Mouse (Mus musculus): ENCODE results near the gene Atp7a. TPM values are rescaled to one million over a fixed set of nuclear protein-coding genes. Genes with fewer than 3 reads are reported as not detected.

Atp7a gene
- polyA plus RNA-seq, 1 experiment: 5.2 TPM

- DNase-seq: no peak
- Histone ChIP-seq H3K36me3 (ENCODE audit: control insufficient read depth, insufficient read depth, low read length) (no peaks in the 10 kb centered on the region), H3K4me3 (ENCODE audit: control insufficient read depth, insufficient read depth, low read length) (no peak overlapping the region), H3K27ac (ENCODE audit: control insufficient read depth, insufficient read depth, low read length) (no peak overlapping the region), H3K27me3 (ENCODE audit: control insufficient read depth, insufficient read depth, low read length) (no peaks in the 10 kb centered on the region), H3K4me1 (replicated peaks; ENCODE audit: control insufficient read depth, insufficient read depth, low read length) (no peaks in the 10 kb centered on the region)
- TF ChIP-seq POLR2A (IDR thresholded peaks at IDR 0.05; ENCODE audit: control insufficient read depth, extremely low read depth, insufficient read depth, low read length, poor library complexity) (no peak), CTCF (IDR thresholded peaks at IDR 0.05; ENCODE audit: borderline replicate concordance, control insufficient read depth, extremely low read depth, insufficient read depth, low read length, poor library complexity) (no peak)
- 46% methylated on average over 5 of the region's 5 CpGs for WGBS
These were observed 136.9 kb downstream of the Atp7a start for GRCm38 (mm10) chrX:106163995-106164394.

GRCm38 (mm10) chrX:106164555-106164954, 137.5 kb downstream of the Atp7a start:
- Histone ChIP-seq H3K4me3 (ENCODE audit: control insufficient read depth, insufficient read depth, low read length) (no peak overlapping the region), H3K27me3 (ENCODE audit: control insufficient read depth, insufficient read depth, low read length) (no peaks in the 10 kb centered on the region), H3K4me1 (replicated peaks; ENCODE audit: control insufficient read depth, insufficient read depth, low read length) (no peaks in the 10 kb centered on the region), H3K36me3 (ENCODE audit: control insufficient read depth, insufficient read depth, low read length) (no peaks in the 10 kb centered on the region), H3K27ac (ENCODE audit: control insufficient read depth, insufficient read depth, low read length) (no peak overlapping the region)
- no peak for TF ChIP-seq CTCF (IDR thresholded peaks at IDR 0.05; ENCODE audit: borderline replicate concordance, control insufficient read depth, extremely low read depth, insufficient read depth, low read length, poor library complexity)
- TF ChIP-seq POLR2A (IDR thresholded peaks at IDR 0.05; ENCODE audit: control insufficient read depth, extremely low read depth, insufficient read depth, low read length, poor library complexity): no peak
- DNase-seq: no peak
- WGBS: 83% methylated on average over 5 of the region's 5 CpGs

- WGBS: 14% methylated on average over 1 of the region's 1 CpGs
- Histone ChIP-seq H3K4me1 (replicated peaks; ENCODE audit: control insufficient read depth, insufficient read depth, low read length) (no peaks in the 10 kb centered on the region), H3K36me3 (ENCODE audit: control insufficient read depth, insufficient read depth, low read length) (no peaks in the 10 kb centered on the region)
These were observed 138.0 kb downstream of the Atp7a start for GRCm38 (mm10) chrX:106165089-106165488.

GRCm38 (mm10) chrX:106171106-106171852, 144.2 kb downstream of the Atp7a start:
- TF ChIP-seq CTCF (IDR thresholded peaks at IDR 0.05; ENCODE audit: borderline replicate concordance, control insufficient read depth, extremely low read depth, insufficient read depth, low read length, poor library complexity) (no peak), POLR2A (IDR thresholded peaks at IDR 0.05; ENCODE audit: control insufficient read depth, extremely low read depth, insufficient read depth, low read length, poor library complexity) (no peak)
- 0 out of 2 replicates have a peak, but pooled peaks cover 3% of the 10 kb centered on the region for H3K4me1 ChIP-seq (replicated peaks; ENCODE audit: control insufficient read depth, insufficient read depth, low read length)

More at GRCm38 (mm10) chrX:106165089-106165488, 138.0 kb downstream of the Atp7a start:
- Histone ChIP-seq H3K27me3 (ENCODE audit: control insufficient read depth, insufficient read depth, low read length) (no peaks in the 10 kb centered on the region), H3K27ac (ENCODE audit: control insufficient read depth, insufficient read depth, low read length) (no peak overlapping the region), H3K4me3 (ENCODE audit: control insufficient read depth, insufficient read depth, low read length) (no peak overlapping the region)
- TF ChIP-seq CTCF (IDR thresholded peaks at IDR 0.05; ENCODE audit: borderline replicate concordance, control insufficient read depth, extremely low read depth, insufficient read depth, low read length, poor library complexity) (no peak), POLR2A (IDR thresholded peaks at IDR 0.05; ENCODE audit: control insufficient read depth, extremely low read depth, insufficient read depth, low read length, poor library complexity) (no peak)
- DNase-seq: no peak

GRCm38 (mm10) chrX:106171853-106172154, 144.7 kb downstream of the Atp7a start:
- no peak for TF ChIP-seq CTCF (IDR thresholded peaks at IDR 0.05; ENCODE audit: borderline replicate concordance, control insufficient read depth, extremely low read depth, insufficient read depth, low read length, poor library complexity)
- TF ChIP-seq POLR2A (IDR thresholded peaks at IDR 0.05; ENCODE audit: control insufficient read depth, extremely low read depth, insufficient read depth, low read length, poor library complexity): no peak
- no peak overlapping the region for H3K4me3 ChIP-seq (ENCODE audit: control insufficient read depth, insufficient read depth, low read length)
- H3K27ac ChIP-seq (ENCODE audit: control insufficient read depth, insufficient read depth, low read length): no peak overlapping the region; the same call in 1 of the 2 replicates
- DNase-seq: peak; percentile 42
- no peaks in the 10 kb centered on the region for H3K36me3 ChIP-seq (ENCODE audit: control insufficient read depth, insufficient read depth, low read length)
- no peaks in the 10 kb centered on the region for H3K27me3 ChIP-seq (ENCODE audit: control insufficient read depth, insufficient read depth, low read length)
- 8% methylated on average over 5 of the region's 6 CpGs for WGBS
- H3K4me1 ChIP-seq (replicated peaks; ENCODE audit: control insufficient read depth, insufficient read depth, low read length): 0 out of 2 replicates have a peak, but pooled peaks cover 3% of the 10 kb centered on the region

More at GRCm38 (mm10) chrX:106171106-106171852, 144.2 kb downstream of the Atp7a start:
- Histone ChIP-seq H3K27ac (ENCODE audit: control insufficient read depth, insufficient read depth, low read length) (peak overlapping the region; percentile 79), H3K36me3 (ENCODE audit: control insufficient read depth, insufficient read depth, low read length) (no peaks in the 10 kb centered on the region), H3K27me3 (ENCODE audit: control insufficient read depth, insufficient read depth, low read length) (no peaks in the 10 kb centered on the region), H3K4me3 (ENCODE audit: control insufficient read depth, insufficient read depth, low read length) (peak overlapping the region; percentile 71)
- peak; percentile 79 for DNase-seq
- WGBS: 4% methylated on average over 18 of the region's 18 CpGs

Other genes starting within 250 kb of the Atp7a start
- 104 and 131 TPM in 2 replicates for gene Atrx, start 97.9 kb upstream of the Atp7a start, polyA plus RNA-seq (2012; rRNA removed)
- 6.6 TPM in 2 replicates for gene Magt1, start 15.4 kb upstream of the Atp7a start, polyA plus RNA-seq (2012; rRNA removed)
- gene Cox7b, start 11.6 kb upstream of the Atp7a start, polyA plus RNA-seq (2012; rRNA removed): 112 and 183 TPM in 2 replicates
- 0.87 and 1.3 TPM in 2 replicates for gene Tlr13, start 115.9 kb downstream of the Atp7a start, polyA plus RNA-seq (2012; rRNA removed)
- gene Pgk1, start 159.8 kb downstream of the Atp7a start, polyA plus RNA-seq (2012; rRNA removed): 115 and 117 TPM in 2 replicates
- gene Taf9b, start 193.9 kb downstream of the Atp7a start, polyA plus RNA-seq (2012; rRNA removed): 4.4 and 5.5 TPM in 2 replicates
- gene Fnd3c2, start 228.1 kb downstream of the Atp7a start, polyA plus RNA-seq (2012; rRNA removed): not detected in 2 replicates

Data from thymus, adult 2 months (tissue).